Mouse (Mus musculus): ENCODE results near the gene Fes. TPM values are rescaled to one million over a fixed set of nuclear protein-coding genes. Genes with fewer than 3 reads are reported as not detected.

Fes gene
- polyA plus RNA-seq, 1 experiment from 2014 or later: 26.4 TPM

DNA sequence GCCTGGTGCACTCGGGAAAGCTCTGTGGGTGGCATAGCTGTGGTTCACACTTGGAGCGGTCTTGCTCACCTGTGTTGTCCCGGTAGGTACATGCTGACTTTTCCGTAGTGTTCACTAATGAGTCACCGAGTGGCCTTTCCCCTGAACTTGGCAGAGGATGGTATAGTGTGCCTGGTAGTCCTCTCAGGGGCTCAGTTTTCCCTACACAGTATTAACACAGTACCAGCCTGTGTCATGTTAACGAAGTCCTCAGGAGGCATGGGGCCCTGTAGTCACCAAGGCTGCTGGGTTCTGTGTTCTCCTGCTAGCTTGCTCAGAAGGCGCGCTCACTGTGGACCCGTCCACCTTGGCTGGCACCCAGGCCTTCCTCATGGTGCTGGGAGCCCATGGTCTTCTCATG, 22.6 kb upstream of the Fes start:
- ATAC-seq (no peak), DNase-seq (ENCODE audit: low spot score) (no peak)
- H3K36me3 ChIP-seq (ENCODE audit: insufficient read depth, low read length): no peaks in the 10 kb centered on the region
- peaks cover 3% of the 10 kb centered on the region; the same call in 1 of the 2 replicates for H3K4me1 ChIP-seq (ENCODE audit: insufficient read depth, low read depth, low read length)
- no peaks in the 10 kb centered on the region for H3K27me3 ChIP-seq (replicated peaks; ENCODE audit: insufficient read depth, low read length)
- no peaks in the 10 kb centered on the region for H3K9me3 ChIP-seq (ENCODE audit: low read length)
- H3K4me3 ChIP-seq (ENCODE audit: low read depth, low read length): no peak overlapping the region
- H3K27ac ChIP-seq (ENCODE audit: low read length): no peak overlapping the region
- no peak overlapping the region for H3K9ac ChIP-seq (replicated peaks; ENCODE audit: low read depth)
- no peak for TF ChIP-seq EP300 (IDR thresholded peaks at IDR 0.05)
- no peak for TF ChIP-seq CTCF (IDR thresholded peaks at IDR 0.05)
- no peak overlapping the region for H3K4me2 ChIP-seq (replicated peaks; ENCODE audit: low read depth, low read length)
- 79% methylated on average over 9 of the region's 9 CpGs for WGBS

DNA sequence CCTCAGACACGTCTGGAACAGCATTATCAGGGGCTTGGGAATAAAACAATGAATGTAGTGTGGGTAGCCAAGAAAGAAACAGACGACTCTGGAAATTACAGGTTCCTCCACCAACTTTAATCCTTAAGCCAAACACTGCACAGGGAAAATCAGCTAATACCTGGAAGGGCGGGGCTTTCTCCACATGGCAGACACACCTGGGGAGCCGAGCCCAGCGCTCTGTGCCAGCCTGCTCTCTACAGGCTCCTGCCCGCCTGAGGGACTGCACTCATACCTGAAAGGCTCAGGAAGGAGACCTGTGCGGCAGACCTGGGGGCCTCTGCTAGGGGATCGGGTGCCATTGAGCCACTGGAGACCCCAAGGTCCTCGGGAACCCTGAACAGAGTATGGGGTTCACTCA, 20.0 kb upstream of the Fes start:
- peak; percentile 21 for DNase-seq (ENCODE audit: low spot score)
- no peaks in the 10 kb centered on the region for H3K36me3 ChIP-seq (ENCODE audit: insufficient read depth, low read length)
- peaks cover 5% of the 10 kb centered on the region; the same call in 1 of the 2 replicates for H3K4me1 ChIP-seq (ENCODE audit: insufficient read depth, low read depth, low read length)
- no peaks in the 10 kb centered on the region for H3K27me3 ChIP-seq (replicated peaks; ENCODE audit: insufficient read depth, low read length)
- 56% methylated on average over 9 of the region's 9 CpGs for WGBS
- no peak overlapping the region for H3K9ac ChIP-seq (replicated peaks; ENCODE audit: low read depth)
- TF ChIP-seq EP300 (IDR thresholded peaks at IDR 0.05): no peak
- TF ChIP-seq CTCF (IDR thresholded peaks at IDR 0.05): no peak
- no peak for ATAC-seq
- H3K27ac ChIP-seq (ENCODE audit: low read length): no peak overlapping the region
- no peaks in the 10 kb centered on the region for H3K9me3 ChIP-seq (ENCODE audit: low read length)
- H3K4me2 ChIP-seq (replicated peaks; ENCODE audit: low read depth, low read length): no peak overlapping the region
- H3K4me3 ChIP-seq (ENCODE audit: low read depth, low read length): no peak overlapping the region

DNA sequence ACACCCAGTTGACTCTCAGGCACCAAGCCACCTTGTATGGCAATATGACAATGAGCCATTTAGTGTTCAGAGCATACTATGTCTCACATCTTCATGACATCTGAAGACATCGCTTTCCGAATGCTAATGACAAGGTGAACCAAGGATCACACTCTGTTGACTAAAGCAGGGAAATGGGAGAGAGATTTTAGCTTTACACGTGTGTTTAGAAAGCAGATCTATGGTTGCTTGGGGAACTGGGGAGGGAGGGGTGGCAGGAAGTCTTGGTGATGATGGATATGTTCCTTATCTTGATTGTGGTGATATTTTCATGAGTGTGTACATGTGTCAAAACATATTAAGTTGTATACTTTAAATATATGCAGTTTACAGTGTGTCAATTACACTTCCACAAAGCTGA, 18.4 kb upstream of the Fes start:
- ATAC-seq: no peak
- DNase-seq (ENCODE audit: low spot score): no peak
- Histone ChIP-seq H3K4me2 (replicated peaks; ENCODE audit: low read depth, low read length) (no peak overlapping the region), H3K9me3 (ENCODE audit: low read length) (no peaks in the 10 kb centered on the region), H3K27me3 (replicated peaks; ENCODE audit: insufficient read depth, low read length) (no peaks in the 10 kb centered on the region), H3K4me1 (ENCODE audit: insufficient read depth, low read depth, low read length) (peaks cover 8% of the 10 kb centered on the region; the same call in 1 of the 2 replicates), H3K27ac (ENCODE audit: low read length) (no peak overlapping the region), H3K36me3 (ENCODE audit: insufficient read depth, low read length) (no peaks in the 10 kb centered on the region), H3K9ac (replicated peaks; ENCODE audit: low read depth) (no peak overlapping the region), H3K4me3 (ENCODE audit: low read depth, low read length) (no peak overlapping the region)
- no peak for TF ChIP-seq EP300 (IDR thresholded peaks at IDR 0.05)
- TF ChIP-seq CTCF (IDR thresholded peaks at IDR 0.05): no peak
- 71% methylated on average over 3 of the region's 3 CpGs for whole genome bisulfite sequencing

DNA sequence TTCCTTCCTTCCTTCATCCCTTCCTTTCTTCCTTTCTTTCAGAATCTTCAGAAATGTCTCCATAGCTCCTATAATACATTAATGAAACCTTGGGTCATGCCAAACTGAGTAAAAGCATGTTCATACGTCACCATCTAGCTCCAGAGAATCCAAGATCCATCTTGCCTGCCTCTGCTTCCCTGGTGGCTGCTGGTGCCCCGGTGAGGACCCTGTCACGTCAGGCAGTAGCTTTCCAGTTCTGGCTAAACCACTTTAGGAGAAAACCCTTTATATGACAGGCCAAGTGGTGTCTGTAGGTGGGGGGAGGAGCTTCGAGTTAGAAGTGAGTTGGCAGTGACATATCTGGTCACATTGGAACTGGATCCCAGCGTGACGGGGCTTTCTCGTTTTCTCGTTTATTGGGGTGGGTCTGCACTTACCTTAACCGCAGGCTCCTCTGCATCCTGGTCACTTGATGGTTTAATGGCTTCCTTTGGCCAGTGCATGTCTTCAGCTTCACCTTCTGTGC, 17.5 kb upstream of the Fes start, which contains the start of gene Furin:
Gene Furin, minus strand, starts transcription at position 249 of the 508 bp plus-strand sequence.
- WGBS: 61% methylated on average over 9 of the region's 9 CpGs
- TF ChIP-seq CTCF (IDR thresholded peaks at IDR 0.05) (no peak), EP300 (IDR thresholded peaks at IDR 0.05) (no peak)
- no peaks in the 10 kb centered on the region for H3K36me3 ChIP-seq (ENCODE audit: insufficient read depth, low read length)
- H3K4me3 ChIP-seq (ENCODE audit: low read depth, low read length): no peak within 1 kb of the TSS
- peak within 1 kb of the TSS; percentile 98; the same call in 1 of the 2 replicates for H3K27ac ChIP-seq (ENCODE audit: low read length)
- peaks cover 17% of the 10 kb centered on the region; the same call in 1 of the 2 replicates for H3K4me1 ChIP-seq (ENCODE audit: insufficient read depth, low read depth, low read length)
- no peak for DNase-seq (ENCODE audit: low spot score)
- no peaks in the 10 kb centered on the region for H3K27me3 ChIP-seq (replicated peaks; ENCODE audit: insufficient read depth, low read length)
- no peak within 1 kb of the TSS for H3K9ac ChIP-seq (replicated peaks; ENCODE audit: low read depth)
- no peak within 1 kb of the TSS for H3K4me2 ChIP-seq (replicated peaks; ENCODE audit: low read depth, low read length)
- no peak for ATAC-seq
- no peaks in the 10 kb centered on the region for H3K9me3 ChIP-seq (ENCODE audit: low read length)

DNA sequence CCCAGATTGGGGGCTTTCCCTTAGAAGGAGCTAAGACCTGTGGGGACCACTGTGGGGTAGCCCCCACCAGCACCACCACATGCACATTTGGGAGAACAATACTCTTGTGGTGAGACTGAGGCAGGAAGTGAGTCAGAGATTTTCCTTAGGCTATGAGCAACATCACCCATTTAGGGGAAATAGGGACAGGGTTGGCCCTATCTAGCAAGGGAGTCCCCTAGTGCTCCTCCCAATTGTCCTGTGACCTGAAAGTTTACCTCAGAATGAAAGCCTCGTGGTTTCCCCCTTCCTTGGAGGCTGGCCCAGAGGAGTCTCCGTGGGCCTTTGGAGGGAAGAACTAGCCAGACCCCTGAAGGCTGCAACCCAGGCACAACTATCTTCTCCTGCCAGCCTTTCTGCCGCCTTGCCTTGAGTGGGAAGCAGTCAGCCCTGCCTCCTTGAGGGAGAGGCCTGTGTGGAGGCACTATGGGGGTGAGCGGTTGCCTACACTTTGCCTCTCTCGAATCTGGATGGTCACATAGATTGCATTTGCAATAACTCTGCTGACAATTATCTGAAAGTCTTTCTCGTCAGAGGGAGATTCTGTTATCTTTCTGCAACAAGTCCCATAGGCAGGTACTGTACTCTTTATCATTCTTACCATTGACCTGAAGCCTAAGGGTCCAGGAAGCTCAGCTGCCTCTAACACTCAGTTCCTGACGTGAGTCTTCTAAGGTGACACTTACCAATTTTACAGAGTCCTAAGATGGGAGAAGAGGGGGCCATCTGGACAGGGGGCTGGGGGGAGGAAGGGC, 16.6 kb upstream of the Fes start:
- ATAC-seq (peak; percentile 7; the same call in 1 of the 2 replicates), DNase-seq (ENCODE audit: low spot score) (peak; percentile 65)
- H3K27me3 ChIP-seq (replicated peaks; ENCODE audit: insufficient read depth, low read length): no peaks in the 10 kb centered on the region
- H3K4me3 ChIP-seq (ENCODE audit: low read depth, low read length): no peak overlapping the region
- 0 out of 2 replicates have a peak overlapping the region, but pooled peaks have one; percentile 93 for H3K4me2 ChIP-seq (replicated peaks; ENCODE audit: low read depth, low read length)
- H3K9ac ChIP-seq (replicated peaks; ENCODE audit: low read depth): no peak overlapping the region; the same call in 1 of the 2 replicates
- H3K27ac ChIP-seq (ENCODE audit: low read length): peak overlapping the region; percentile 98
- H3K9me3 ChIP-seq (ENCODE audit: low read length): no peaks in the 10 kb centered on the region
- no peaks in the 10 kb centered on the region for H3K36me3 ChIP-seq (ENCODE audit: insufficient read depth, low read length)
- peaks cover 22% of the 10 kb centered on the region; the same call in 1 of the 2 replicates for H3K4me1 ChIP-seq (ENCODE audit: insufficient read depth, low read depth, low read length)
- TF ChIP-seq CTCF (IDR thresholded peaks at IDR 0.05): no peak
- TF ChIP-seq EP300 (IDR thresholded peaks at IDR 0.05): peak; percentile 68; the same call in 1 of the 2 replicates
- WGBS: 63% methylated on average over 7 of the region's 7 CpGs

DNA sequence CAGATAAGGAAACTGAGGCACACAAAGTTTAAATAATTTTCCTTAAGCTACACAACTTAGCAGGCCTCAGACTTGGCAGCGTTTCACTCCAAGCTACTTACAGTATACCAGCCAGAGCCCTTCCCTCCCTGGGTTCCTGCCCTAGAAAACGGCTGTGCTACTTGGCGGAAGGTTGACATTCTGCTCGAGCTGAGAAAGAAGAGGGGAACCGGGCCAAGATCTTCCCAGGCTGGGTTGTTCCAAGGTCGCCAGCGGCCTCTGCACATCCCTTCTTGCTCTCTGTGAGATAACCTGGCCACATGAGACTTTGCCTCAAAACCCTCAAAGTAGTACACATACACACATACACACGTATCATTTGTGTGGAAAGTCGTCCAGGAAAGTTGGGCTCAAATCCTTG, 15.8 kb upstream of the Fes start:
- H3K9me3 ChIP-seq (ENCODE audit: low read length): no peaks in the 10 kb centered on the region
- peak; percentile 8; the same call in 1 of the 2 replicates for ATAC-seq
- peak overlapping the region; percentile 93; the same call in 1 of the 2 replicates for H3K4me2 ChIP-seq (replicated peaks; ENCODE audit: low read depth, low read length)
- peak; percentile 84 for DNase-seq (ENCODE audit: low spot score)
- no peaks in the 10 kb centered on the region for H3K36me3 ChIP-seq (ENCODE audit: insufficient read depth, low read length)
- H3K27me3 ChIP-seq (replicated peaks; ENCODE audit: insufficient read depth, low read length): no peaks in the 10 kb centered on the region
- no peak overlapping the region; the same call in 1 of the 2 replicates for H3K4me3 ChIP-seq (ENCODE audit: low read depth, low read length)
- no peak overlapping the region; the same call in 1 of the 2 replicates for H3K9ac ChIP-seq (replicated peaks; ENCODE audit: low read depth)
- peaks cover 22% of the 10 kb centered on the region; the same call in 1 of the 2 replicates for H3K4me1 ChIP-seq (ENCODE audit: insufficient read depth, low read depth, low read length)
- WGBS: 17% methylated on average over 9 of the region's 9 CpGs
- TF ChIP-seq CTCF (IDR thresholded peaks at IDR 0.05) (no peak), EP300 (IDR thresholded peaks at IDR 0.05) (no peak)
- peak overlapping the region; percentile 98 for H3K27ac ChIP-seq (ENCODE audit: low read length)
